Mouse (Mus musculus) frontal cortex, adult 2 months (tissue): ENCODE results near the gene Gmnc. TPM values are rescaled to one million over a fixed set of nuclear protein-coding genes. Genes with fewer than 3 reads are reported as not detected.
A peak's percentile ranks its signal among the peaks of the same experiment; 100 is the strongest.

Experiments used
- DNase-seq, 2 experiments: peaks; one replicate each; pipeline ENCODE4 v3.0.0; 2022; ENCODE audit warnings: low spot score in 1 of 2; ENCODE audit errors: extremely low spot score in 1 of 2
- polyA plus RNA-seq: library from polyadenylated mRNA; depleted of rRNA; stranded (reverse); fragments of >200 nt; gene quantifications from 2 replicates; pipeline ENCODE4 v1.2.3, GENCODE M21; 2012; rRNA removed

The Gmnc gene
- polyA plus RNA-seq: 0.32 and 0.46 TPM in 2 replicates

- DNase-seq: no peak
Observed at GRCm38 (mm10) chr16:26991477-26992300, at the start of gene Gmnc. Gmnc (minus strand) TSS chr16:26991652.

GRCm38 (mm10) chr16:27027281-27027680 is 35.8 kb upstream of the Gmnc start:
- DNase-seq: no peak

GRCm38 (mm10) chr16:27026226-27026625 is 34.8 kb upstream of the Gmnc start:
- no peak for DNase-seq

GRCm38 (mm10) chr16:27022746-27023145 is 31.3 kb upstream of the Gmnc start:
- DNase-seq: no peak

- DNase-seq: no peak
Observed at GRCm38 (mm10) chr16:27017309-27017708, 25.9 kb upstream of the Gmnc start.

DNA sequence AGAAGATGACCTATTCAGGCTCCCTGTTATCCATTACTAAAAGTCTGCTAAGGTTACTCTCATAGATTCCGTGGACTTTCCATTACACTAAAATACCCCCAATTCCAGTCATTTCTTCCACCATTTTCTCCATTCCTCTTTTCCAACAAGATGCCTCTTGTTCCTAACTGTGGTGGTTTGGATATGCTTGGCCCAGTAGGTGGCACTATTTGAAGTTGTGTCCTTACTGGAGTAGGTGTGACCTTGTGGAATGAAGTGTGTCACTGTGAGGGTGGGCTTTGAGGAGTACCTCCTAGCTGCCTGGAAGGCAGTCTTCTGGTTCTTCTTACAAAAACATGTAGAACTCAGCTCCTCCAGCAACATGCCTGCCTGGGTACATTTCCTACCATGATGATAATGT is 11.3 kb upstream of the Gmnc start:
- no peak for DNase-seq

DNA sequence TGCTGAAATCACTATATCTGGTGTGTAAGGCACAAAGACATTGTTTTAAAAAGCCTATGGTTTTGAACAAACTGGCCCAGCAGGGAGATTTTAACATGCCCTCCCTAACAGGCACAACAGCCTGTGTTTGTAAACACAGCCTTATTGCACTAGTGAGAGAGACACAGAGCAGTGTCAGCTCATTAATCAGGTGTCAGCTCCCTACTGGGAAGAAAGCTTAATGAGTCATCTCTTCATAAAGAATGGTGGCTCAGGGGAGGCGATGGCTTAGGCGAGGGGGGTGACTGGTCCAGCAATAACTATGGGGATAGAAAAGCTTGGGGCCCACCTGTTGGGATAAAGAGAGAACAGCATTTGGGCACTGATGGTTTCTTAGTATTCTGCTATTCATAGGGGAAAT is 8.1 kb upstream of the Gmnc start:
- no peak for DNase-seq

GRCm38 (mm10) chr16:26989415-26990315 is 1.8 kb downstream of the Gmnc start:
- DNase-seq: no peak

DNA sequence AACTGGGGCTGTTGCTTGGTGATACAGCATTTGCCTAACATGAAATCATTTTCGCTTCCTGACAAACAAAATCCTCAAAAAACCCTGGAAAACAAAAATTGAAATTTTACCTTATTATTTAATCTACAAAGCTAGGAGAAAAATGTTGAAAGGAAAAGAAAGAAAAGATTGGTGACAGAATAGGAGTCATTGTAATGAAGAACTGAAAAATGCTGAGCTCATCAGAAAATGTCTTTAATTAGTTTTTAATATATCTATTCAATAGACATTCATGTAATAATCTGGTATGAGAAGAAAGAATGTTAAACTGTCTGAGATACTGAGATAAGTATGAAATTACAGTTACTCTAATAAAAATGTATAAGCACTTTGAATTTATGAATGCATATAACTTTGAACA is 3.3 kb downstream of the Gmnc start:
- no peak for DNase-seq

DNA sequence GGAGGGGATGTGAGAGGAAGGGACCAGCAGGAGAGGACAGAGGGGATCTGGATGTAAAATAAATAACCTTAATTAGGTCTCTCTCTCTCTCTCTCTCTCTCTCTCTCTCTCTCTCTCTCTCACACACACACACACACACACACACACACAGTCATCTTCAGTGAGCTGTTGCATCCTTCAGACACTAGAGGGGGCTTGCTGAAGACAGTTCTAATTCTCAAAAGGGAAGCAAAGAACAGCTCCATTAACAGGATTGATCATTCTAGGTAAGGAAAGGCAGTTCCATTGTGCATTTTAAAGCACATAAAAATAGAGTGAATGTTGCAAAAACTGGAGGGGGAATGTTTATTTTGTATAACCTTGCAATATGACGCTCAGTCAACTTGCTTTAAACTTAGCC is 5.7 kb downstream of the Gmnc start:
- DNase-seq: no peak

- DNase-seq: peak in 1 of 2 experiments; percentile 53
Observed at GRCm38 (mm10) chr16:26982112-26982511, 9.3 kb downstream of the Gmnc start.

- peak in 1 of 2 experiments; percentile 33 for DNase-seq
Observed at GRCm38 (mm10) chr16:26967967-26968366, 23.5 kb downstream of the Gmnc start.

- DNase-seq: no peak
Observed at GRCm38 (mm10) chr16:26966830-26967229, 24.6 kb downstream of the Gmnc start.

DNA sequence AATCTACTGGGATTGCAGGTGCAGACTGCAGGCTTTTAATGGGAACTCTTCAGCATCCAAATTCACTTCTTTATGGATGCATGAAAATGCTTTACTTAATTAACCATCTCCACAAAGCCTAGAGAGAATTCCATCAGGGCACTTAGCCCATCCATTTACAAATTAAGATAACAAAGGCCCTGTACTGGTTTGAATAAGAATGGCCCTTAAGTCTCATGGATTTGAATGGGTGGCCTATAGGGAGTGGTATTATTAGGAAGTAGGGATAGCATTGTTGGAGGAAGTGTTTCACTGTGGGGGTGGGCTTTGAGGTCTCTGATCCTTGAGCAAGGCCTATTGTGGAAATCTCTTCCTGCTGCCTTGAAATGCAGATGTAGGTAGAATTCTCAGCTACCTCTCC is 29.5 kb downstream of the Gmnc start:
- no peak for DNase-seq

- no peak for DNase-seq
Observed at GRCm38 (mm10) chr16:26951601-26952000, 39.9 kb downstream of the Gmnc start.

DNA sequence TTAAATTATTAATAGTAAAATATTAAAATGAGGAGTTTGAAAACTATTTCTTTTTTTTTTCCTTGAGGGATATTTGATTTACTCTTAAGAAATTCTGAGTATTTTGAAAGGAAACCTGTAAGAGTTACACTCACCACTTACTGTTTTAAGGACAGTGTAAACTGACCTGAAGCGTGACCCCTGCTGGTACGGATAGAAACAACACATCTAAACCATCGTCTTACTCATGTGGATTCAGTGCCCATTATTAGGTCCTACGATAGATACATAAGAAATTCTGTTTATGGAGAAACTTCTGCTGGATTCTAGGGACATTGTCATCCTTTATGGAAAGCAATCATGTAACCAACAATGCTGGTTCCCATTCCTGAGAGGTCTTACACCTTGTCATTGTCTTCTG is 41.2 kb downstream of the Gmnc start:
- DNase-seq: no peak

- peak in 1 of 2 experiments; percentile 26 for DNase-seq
Observed at GRCm38 (mm10) chr16:26903968-26904367, 87.5 kb downstream of the Gmnc start.

DNA sequence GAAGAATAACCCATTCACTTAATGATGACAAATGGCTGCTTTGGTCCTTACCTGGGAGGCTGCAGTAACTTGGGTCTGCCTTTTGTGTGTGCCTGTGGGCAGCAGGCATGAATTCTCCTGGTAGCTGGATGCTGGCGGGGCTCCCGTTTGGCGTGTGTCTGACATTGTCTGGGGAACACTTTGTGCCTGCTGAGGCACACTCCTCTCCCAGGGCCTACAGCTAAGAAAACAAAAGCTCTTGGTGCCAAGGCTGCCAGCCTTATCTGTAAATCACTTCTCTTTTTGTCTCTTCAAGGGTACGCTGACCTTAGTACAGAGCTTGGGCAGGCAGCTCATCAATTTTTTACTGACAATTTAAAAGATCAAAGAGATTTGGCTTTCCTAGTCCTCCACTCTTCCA is 90.0 kb downstream of the Gmnc start:
- no peak for DNase-seq

DNA sequence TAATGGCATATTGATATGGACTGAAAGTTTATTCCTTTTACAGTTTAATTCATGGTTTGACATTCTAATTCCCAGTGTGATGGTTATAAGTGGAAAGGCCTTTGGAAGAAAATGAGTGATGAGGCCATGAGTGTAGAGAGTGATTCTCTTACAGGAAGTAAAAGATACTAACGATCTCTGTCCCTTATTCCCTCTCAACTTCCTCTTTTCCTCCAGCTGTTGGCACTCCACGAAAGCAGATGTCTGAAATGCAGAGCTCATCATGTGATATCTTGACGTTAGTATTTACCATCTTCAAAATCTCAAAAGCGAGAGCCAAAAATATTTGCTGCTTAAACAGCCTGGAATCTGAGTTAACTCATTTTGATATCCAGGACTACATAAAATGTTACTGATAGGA is 105.1 kb downstream of the Gmnc start:
- no peak for DNase-seq

DNA sequence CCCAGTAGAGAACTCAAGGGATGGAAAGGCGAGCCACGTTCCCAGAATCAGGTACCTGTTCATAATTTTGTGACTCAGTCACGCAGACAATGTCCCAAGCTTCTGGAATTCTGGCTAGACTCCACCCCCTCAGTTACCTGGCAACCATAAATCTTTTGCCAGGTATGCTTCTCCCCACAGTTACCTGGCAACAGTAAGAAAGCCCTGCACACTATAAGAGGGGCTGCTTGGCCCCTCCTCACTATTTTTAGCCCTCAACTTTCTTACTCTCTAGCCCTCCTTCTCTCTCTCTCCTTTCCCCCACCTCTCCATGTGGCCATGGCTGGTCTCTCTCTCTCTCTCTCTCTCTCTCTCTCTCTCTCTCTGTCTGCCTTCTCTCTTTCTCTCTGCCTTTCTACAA is 114.6 kb downstream of the Gmnc start:
- DNase-seq: no peak
